In the genomic region with DNA sequence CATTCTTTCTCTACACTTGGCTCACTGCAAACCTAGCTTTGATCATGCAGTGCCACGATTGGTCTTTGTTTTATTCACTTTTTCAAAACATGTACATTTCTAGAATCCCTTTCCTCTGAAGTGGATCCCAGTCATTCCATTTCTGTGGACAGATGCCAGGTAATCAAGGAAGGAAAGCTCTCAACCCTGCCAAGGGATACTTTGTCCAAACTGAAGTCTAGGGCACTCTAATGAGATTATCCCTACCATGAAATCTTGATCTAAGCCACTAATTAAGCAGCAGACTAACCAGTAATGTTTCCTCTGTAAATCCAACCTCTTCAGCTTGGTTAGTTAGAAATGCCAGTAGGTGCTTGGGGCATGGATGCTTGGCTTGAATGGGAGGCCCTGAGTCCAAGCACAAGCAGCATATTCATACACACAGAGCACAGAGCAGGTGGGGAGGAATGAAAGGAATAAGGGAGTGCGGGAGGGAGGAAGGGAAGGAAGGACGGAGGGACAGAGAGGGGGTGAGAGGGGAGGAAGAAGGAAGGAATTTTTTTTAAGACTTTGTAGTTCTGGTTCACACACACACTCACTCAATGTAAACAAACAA, we compare ENCODE assay signal across 25 mouse cellular contexts.
DNase-seq lines count a peak whose midpoint lies in the region; ATAC-seq and TF ChIP-seq lines count a peak whose summit lies in the region.
"Had no signal": no experiment of that assay in that cellular context is flagged by ENCODE, and none has a peak within 500 bp of the region (broad histone marks: within the 10 kb centered on the region; RNA-seq: fewer than 3 reads in every experiment).

No protein-coding gene starts in this region.

- H3K9me3 ChIP-seq in embryonic facial prominence, embryonic 14.5 days (ENCODE audit: control insufficient read depth, low read length): no peaks in the 10 kb centered on the region
- H3K9me3 ChIP-seq in embryonic facial prominence, embryonic 10.5 days: no peaks in the 10 kb centered on the region
- no peaks in the 10 kb centered on the region for H3K9me3 ChIP-seq in hindbrain, postnatal 0 days (ENCODE audit: low read length)
- no peaks in the 10 kb centered on the region for H3K9me3 ChIP-seq in hindbrain, embryonic 11.5 days (ENCODE audit: control insufficient read depth, low read length)
- no peaks in the 10 kb centered on the region for H3K9me3 ChIP-seq in midbrain, embryonic 14.5 days (ENCODE audit: control insufficient read depth, low read length)
- H3K9me3 ChIP-seq in midbrain, embryonic 15.5 days: no peaks in the 10 kb centered on the region
- H3K9me3 ChIP-seq: hindbrain, embryonic 10.5 days; intestine, embryonic 15.5 days; limb, embryonic 12.5 days; liver, embryonic 15.5 days; megakaryocyte, embryonic 14.5 days; neural tube, embryonic 13.5 days had no signal

- no peaks in the 10 kb centered on the region for H3K4me1 ChIP-seq in embryonic facial prominence, embryonic 14.5 days (ENCODE audit: control insufficient read depth, insufficient read depth, low read length)
- H3K4me1 ChIP-seq in embryonic facial prominence, embryonic 10.5 days: peaks cover 7% of the 10 kb centered on the region; the same call in 1 of the 2 replicates
- no peaks in the 10 kb centered on the region for H3K4me1 ChIP-seq in hindbrain, postnatal 0 days (ENCODE audit: insufficient read depth, low read length)
- no peaks in the 10 kb centered on the region for H3K4me1 ChIP-seq in hindbrain, embryonic 11.5 days (replicated peaks; ENCODE audit: control insufficient read depth, insufficient read depth, low read length)
- H3K4me1 ChIP-seq in midbrain, embryonic 14.5 days (ENCODE audit: control insufficient read depth, insufficient read depth, low read length): no peaks in the 10 kb centered on the region
- no peaks in the 10 kb centered on the region for H3K4me1 ChIP-seq in midbrain, embryonic 15.5 days
- H3K4me1 ChIP-seq: intestine, embryonic 15.5 days; liver, embryonic 15.5 days; megakaryocyte, embryonic 14.5 days had no signal

- H3K4me2 ChIP-seq in embryonic facial prominence, embryonic 14.5 days (ENCODE audit: low read depth, low read length): no peak overlapping the region
- H3K4me2 ChIP-seq in hindbrain, postnatal 0 days (ENCODE audit: low read depth, low read length): no peak overlapping the region
- no peak overlapping the region for H3K4me2 ChIP-seq in hindbrain, embryonic 11.5 days (replicated peaks; ENCODE audit: low read depth, low read length)
- H3K4me2 ChIP-seq in midbrain, embryonic 14.5 days (ENCODE audit: low read length): no peak overlapping the region
- no peak overlapping the region for H3K4me2 ChIP-seq in midbrain, embryonic 15.5 days
- H3K4me2 ChIP-seq: intestine, embryonic 15.5 days; limb, embryonic 12.5 days; liver, embryonic 15.5 days; neural tube, embryonic 13.5 days had no signal

- H3K4me3 ChIP-seq in embryonic facial prominence, embryonic 14.5 days (ENCODE audit: low read depth, low read length): no peak overlapping the region
- H3K4me3 ChIP-seq in embryonic facial prominence, embryonic 10.5 days: no peak overlapping the region
- no peak overlapping the region for H3K4me3 ChIP-seq in hindbrain, postnatal 0 days (ENCODE audit: low read length)
- no peak overlapping the region for H3K4me3 ChIP-seq in hindbrain, embryonic 11.5 days (ENCODE audit: low read depth, low read length)
- no peak overlapping the region for H3K4me3 ChIP-seq in midbrain, embryonic 14.5 days (replicated peaks; ENCODE audit: low read depth, low read length)
- no peak overlapping the region for H3K4me3 ChIP-seq in midbrain, embryonic 15.5 days
- H3K4me3 ChIP-seq: hindbrain, embryonic 10.5 days; intestine, embryonic 15.5 days; layer of hippocampus, adult 2 months; left cerebral cortex, adult 2 months; limb, embryonic 12.5 days; liver, embryonic 15.5 days; megakaryocyte, embryonic 14.5 days; neural tube, embryonic 13.5 days had no signal

- H3K9ac ChIP-seq in embryonic facial prominence, embryonic 14.5 days (ENCODE audit: low read depth, low read length): no peak overlapping the region
- H3K9ac ChIP-seq in hindbrain, postnatal 0 days (replicated peaks; ENCODE audit: low read length): no peak overlapping the region
- no peak overlapping the region for H3K9ac ChIP-seq in hindbrain, embryonic 11.5 days (ENCODE audit: low read depth, low read length)
- H3K9ac ChIP-seq in midbrain, embryonic 14.5 days (replicated peaks; ENCODE audit: low read length): no peak overlapping the region
- no peak overlapping the region for H3K9ac ChIP-seq in midbrain, embryonic 15.5 days
- H3K9ac ChIP-seq: intestine, embryonic 15.5 days; limb, embryonic 12.5 days; liver, embryonic 15.5 days; neural tube, embryonic 13.5 days had no signal

- H3K36me3 ChIP-seq in embryonic facial prominence, embryonic 14.5 days (ENCODE audit: control insufficient read depth, insufficient read depth, low read length): no peaks in the 10 kb centered on the region
- no peaks in the 10 kb centered on the region for H3K36me3 ChIP-seq in embryonic facial prominence, embryonic 10.5 days (replicated peaks)
- H3K36me3 ChIP-seq in hindbrain, postnatal 0 days (ENCODE audit: insufficient read depth, low read length): no peaks in the 10 kb centered on the region
- H3K36me3 ChIP-seq in hindbrain, embryonic 11.5 days (ENCODE audit: control insufficient read depth, insufficient read depth, low read length): no peaks in the 10 kb centered on the region
- no peaks in the 10 kb centered on the region for H3K36me3 ChIP-seq in midbrain, embryonic 14.5 days (ENCODE audit: control insufficient read depth, insufficient read depth, low read length)
- H3K36me3 ChIP-seq in midbrain, embryonic 15.5 days (replicated peaks): no peaks in the 10 kb centered on the region
- H3K36me3 ChIP-seq: hindbrain, embryonic 10.5 days; intestine, embryonic 15.5 days; limb, embryonic 12.5 days; liver, embryonic 15.5 days; neural tube, embryonic 13.5 days had no signal

- no peak; the same call in 1 of the 2 replicates for ATAC-seq in embryonic facial prominence, embryonic 14.5 days (ENCODE audit: low read depth)
- ATAC-seq in hindbrain, postnatal 0 days: no peak
- no peak for ATAC-seq in hindbrain, embryonic 11.5 days (ENCODE audit: low FRiP score)
- ATAC-seq in midbrain, embryonic 14.5 days (ENCODE audit: low FRiP score, low TSS enrichment): no peak
- ATAC-seq in midbrain, embryonic 15.5 days (replicated peaks): no peak
- ATAC-seq: hindbrain, embryonic 16.5 days; intestine, embryonic 15.5 days had no signal

- no peak overlapping the region for H3K27ac ChIP-seq in embryonic facial prominence, embryonic 14.5 days (replicated peaks; ENCODE audit: low read depth, low read length)
- H3K27ac ChIP-seq in embryonic facial prominence, embryonic 10.5 days (replicated peaks): no peak overlapping the region
- H3K27ac ChIP-seq in hindbrain, postnatal 0 days: no peak overlapping the region
- H3K27ac ChIP-seq in hindbrain, embryonic 11.5 days (ENCODE audit: low read depth, low read length): no peak overlapping the region
- H3K27ac ChIP-seq in midbrain, embryonic 14.5 days (replicated peaks; ENCODE audit: low read depth, low read length): no peak overlapping the region
- no peak overlapping the region for H3K27ac ChIP-seq in midbrain, embryonic 15.5 days
- H3K27ac ChIP-seq: hindbrain, embryonic 10.5 days; intestine, embryonic 15.5 days; layer of hippocampus, adult 2 months; left cerebral cortex, adult 2 months; limb, embryonic 12.5 days; liver, embryonic 15.5 days; neural tube, embryonic 13.5 days had no signal

- no peaks in the 10 kb centered on the region; the same call in 1 of the 2 replicates for H3K27me3 ChIP-seq in embryonic facial prominence, embryonic 14.5 days (replicated peaks; ENCODE audit: control insufficient read depth, insufficient read depth, low read length)
- no peaks in the 10 kb centered on the region for H3K27me3 ChIP-seq in embryonic facial prominence, embryonic 10.5 days (replicated peaks; ENCODE audit: low read depth, poor library complexity, severe bottlenecking)
- no peaks in the 10 kb centered on the region for H3K27me3 ChIP-seq in hindbrain, postnatal 0 days (ENCODE audit: insufficient read depth, low read length)
- H3K27me3 ChIP-seq in hindbrain, embryonic 11.5 days (ENCODE audit: control insufficient read depth, insufficient read depth, low read length): no peaks in the 10 kb centered on the region
- H3K27me3 ChIP-seq in midbrain, embryonic 14.5 days (ENCODE audit: control insufficient read depth, insufficient read depth, low read length): no peaks in the 10 kb centered on the region
- H3K27me3 ChIP-seq in midbrain, embryonic 15.5 days (replicated peaks): no peaks in the 10 kb centered on the region
- H3K27me3 ChIP-seq: intestine, embryonic 15.5 days; limb, embryonic 12.5 days; liver, embryonic 15.5 days; megakaryocyte, embryonic 14.5 days; neural tube, embryonic 13.5 days had no signal

- WGBS in embryonic facial prominence, embryonic 14.5 days: 67% methylated on average over 3 of the region's 3 CpGs
- 72% methylated on average over 3 of the region's 3 CpGs for WGBS in embryonic facial prominence, embryonic 10.5 days
- WGBS in hindbrain, postnatal 0 days: 56% methylated on average over 3 of the region's 3 CpGs
- WGBS in hindbrain, embryonic 11.5 days: 94% methylated on average over 3 of the region's 3 CpGs
- WGBS in midbrain, embryonic 14.5 days: 42% methylated on average over 3 of the region's 3 CpGs
- WGBS in midbrain, embryonic 15.5 days: 54% methylated on average over 3 of the region's 3 CpGs

- no peak for TF ChIP-seq POLR2A in brain, embryonic 14.5 days (IDR thresholded peaks at IDR 0.05; ENCODE audit: borderline replicate concordance, extremely low read depth, insufficient read depth, insufficient read length, poor library complexity, severe bottlenecking)

- no peak for TF ChIP-seq CTCF in hindbrain, postnatal 0 days (IDR thresholded peaks at IDR 0.05; ENCODE audit: low read depth)
- TF ChIP-seq CTCF in brain, embryonic 14.5 days (IDR thresholded peaks at IDR 0.05; ENCODE audit: borderline replicate concordance, extremely low read depth, insufficient read depth, insufficient read length): no peak

- DNase-seq in embryonic facial prominence, embryonic 14.5 days (ENCODE audit: low spot score): peak; percentile 52
- DNase-seq in embryonic facial prominence, embryonic 10.5 days (ENCODE audit: low spot score): no peak
- DNase-seq in hindbrain, postnatal 0 days (ENCODE audit: low spot score): peak; percentile 39
- no peak for DNase-seq in hindbrain, embryonic 11.5 days (ENCODE audit: low spot score)
- peak; percentile 31 for DNase-seq in midbrain, embryonic 14.5 days
- DNase-seq in brain, embryonic 14.5 days (ENCODE audit: low read depth): peak; percentile 85
- DNase-seq: adrenal gland, postnatal 14 days; cerebellum, adult 11-12 months; gastrocnemius, postnatal 14 days; heart, postnatal 14 days; kidney, adult 2 months; kidney, postnatal 36 days; lung, postnatal 14 days; right cerebral cortex, postnatal 14 days; thymus, postnatal 4 days had no signal

Comparison
In these comparisons a context has a peak if more than half of its experiments do, and no peak if none do; other contexts are left out.
1. DNase-seq: peak in embryonic facial prominence, embryonic 14.5 days (single experiment), hindbrain, postnatal 0 days (single experiment), midbrain, embryonic 14.5 days (single experiment) and brain, embryonic 14.5 days (single experiment); none in embryonic facial prominence, embryonic 10.5 days (single experiment) and hindbrain, embryonic 11.5 days (single experiment).